Mouse (Mus musculus) left cerebral cortex, adult 8-10 months (tissue): Measurements from ENCODE around the gene Cpt1a. TPM values are rescaled to one million over a fixed set of nuclear protein-coding genes. Genes with fewer than 3 reads are reported as not detected.

ENCODE experiments used
- DNase-seq, 2 experiments: peaks; one replicate each; pipeline ENCODE4 v3.0.0; 2022; ENCODE audit warnings: low spot score in 2 of 2
- microRNA-seq, 2 experiments: library from miRNA; unstranded; fragments of <30 nt; microRNA quantifications; one replicate each; pipeline ENCODE4 v1.2.0; 2022
- total RNA-seq, 4 experiments: library from RNA; stranded (reverse); gene quantifications; 2 replicates each; pipeline ENCODE4 v1.2.4; 2022

Gene Cpt1a
- total RNA-seq, 4 experiments from 2014 or later: 22.4 to 29.3 (median 26.1) TPM

GRCm38 (mm10) chr19:3422981-3423380, 100.8 kb downstream of the Cpt1a start:
- DNase-seq: no peak

- DNase-seq: no peak
These were observed 102.1 kb downstream of the Cpt1a start for GRCm38 (mm10) chr19:3424214-3424613.

- DNase-seq: no peak
These were observed 106.1 kb downstream of the Cpt1a start for GRCm38 (mm10) chr19:3428057-3428830.

- DNase-seq: no peak
These were observed 107.2 kb downstream of the Cpt1a start for GRCm38 (mm10) chr19:3429156-3429816.

- no peak for DNase-seq
These were observed 108.9 kb downstream of the Cpt1a start for GRCm38 (mm10) chr19:3431066-3431465.

- DNase-seq: no peak
These were observed 109.8 kb downstream of the Cpt1a start for GRCm38 (mm10) chr19:3431969-3432368.

DNA sequence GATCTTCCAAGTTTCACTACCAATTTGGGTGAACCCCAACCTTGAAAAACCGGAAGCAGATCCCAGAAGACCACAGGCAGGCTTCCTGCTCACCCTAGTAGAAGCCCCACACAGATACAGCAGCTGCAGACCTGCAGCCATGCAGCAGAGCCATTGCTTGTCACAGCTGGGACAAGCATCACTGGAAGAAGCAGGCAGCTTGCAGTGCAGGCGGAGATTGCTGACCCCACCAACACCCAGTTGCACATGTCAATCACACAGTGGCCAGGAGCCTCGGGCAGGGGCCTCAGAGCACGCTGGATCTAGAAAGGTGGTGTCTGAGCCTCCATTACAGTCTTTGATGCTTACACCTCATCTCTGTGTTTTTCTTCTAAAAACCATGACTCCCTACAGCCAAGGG, 112.0 kb downstream of the Cpt1a start:
- no peak for DNase-seq

DNA sequence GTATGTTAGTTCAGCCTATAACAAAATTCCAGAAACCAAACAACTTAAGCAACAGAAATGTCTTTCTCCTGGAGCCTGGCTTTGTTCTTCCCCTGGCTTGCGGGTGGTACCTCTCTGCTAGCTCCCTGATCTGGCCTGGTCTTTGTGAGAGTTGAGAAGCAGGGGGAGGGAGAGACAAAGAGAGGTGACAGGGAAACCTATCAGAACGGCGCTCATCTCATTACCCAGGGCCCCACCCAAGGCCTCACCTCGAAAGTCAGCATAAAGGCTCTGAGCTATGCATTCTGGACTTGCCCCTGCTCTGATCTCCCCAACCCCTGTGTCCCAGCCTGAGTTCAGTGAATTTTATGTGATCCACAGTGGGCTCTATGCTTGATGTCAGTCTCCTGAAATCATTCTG, 112.5 kb downstream of the Cpt1a start:
- no peak for DNase-seq

Small RNA genes lying within 50 kb of the gene (microRNA-seq; reads per million reads assigned to microRNA genes)
- 0 to 0.44 reads per million in 2 experiments for gene Mir6984

Other genes with a start within 250 kb of the Cpt1a start
- 10 to 100 TPM; 43.9 to 59.3 (median 46.7) TPM for gene Mrpl21, start 39.4 kb upstream of the Cpt1a start, total RNA-seq
- gene Ighmbp2, start 39.3 kb upstream of the Cpt1a start, total RNA-seq: 10 to 100 TPM; 10.9 to 11.9 (median 11.4) TPM
- under 1 TPM in 2 of 4 experiments, not detected in 2; 0.33 to 0.34 TPM for gene Tesmin, start 66.5 kb downstream of the Cpt1a start, total RNA-seq
- gene Gal, start 92.2 kb downstream of the Cpt1a start, total RNA-seq: 1 to 10 TPM in 3 of 4 experiments, under 1 TPM in 1; 0.82 to 3.3 (median 1.6) TPM